Mouse (Mus musculus) lung, postnatal 0 days (tissue): Measurements from ENCODE around the gene Olfr918.

Experiments used
- CTCF ChIP-seq: IDR thresholded peaks from 2 replicates; pipeline ENCODE4 v1.5.1; 2016; ENCODE audit warnings: antibody characterized with exemption, mild to moderate bottlenecking
- EP300 ChIP-seq: IDR thresholded peaks from 2 replicates; pipeline ENCODE4 v1.6.1; 2016; ENCODE audit warnings: antibody characterized with exemption, mild to moderate bottlenecking, control low read depth

DNA sequence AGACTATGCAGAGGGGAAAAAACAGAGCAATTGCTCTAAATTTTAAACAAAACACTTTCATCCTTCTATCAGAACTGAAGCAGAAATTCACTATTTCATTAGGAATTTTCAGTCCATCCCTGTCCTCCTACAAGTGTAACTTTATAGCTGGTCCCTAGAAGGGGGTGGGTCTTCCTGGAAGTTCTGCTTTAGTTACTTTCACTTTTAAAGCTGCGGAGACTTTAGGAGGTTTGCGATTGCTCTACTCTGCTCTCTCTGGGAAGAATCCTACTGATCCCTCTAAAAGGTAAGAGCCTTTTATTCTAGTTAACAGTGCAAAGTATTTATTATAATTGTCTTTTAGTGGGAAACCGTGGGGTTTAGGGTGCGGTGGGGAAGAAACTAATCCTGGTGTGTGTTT lies 43.7 kb upstream of the Olfr918 start, which contains the start of gene Vwa5a:
- TF ChIP-seq CTCF, result no peak
- peak; percentile 62; the same call in 1 of the 2 replicates for TF ChIP-seq EP300
